In genomic region chr2:27895648-27896047, GRCm38 (mm10) we compare ENCODE assay signal across 16 mouse cellular contexts. TPM values are rescaled to one million over a fixed set of nuclear protein-coding genes. Genes with fewer than 3 reads are reported as not detected.
"Had no signal": no experiment of that assay in that cellular context is flagged by ENCODE, and none has a peak within 500 bp of the region (broad histone marks: within the 10 kb centered on the region; RNA-seq: fewer than 3 reads in every experiment).

No protein-coding gene starts in this region.

- H3K27me3 ChIP-seq: liver, embryonic 13.5 days; lung, embryonic 15.5 days had no signal

- H3K27ac ChIP-seq: left cerebral cortex, adult 2 months; liver, embryonic 13.5 days; lung, embryonic 15.5 days; macrophage had no signal

- H3K9ac ChIP-seq: liver, embryonic 13.5 days; liver, postnatal 0 days; lung, embryonic 15.5 days had no signal

- H3K36me3 ChIP-seq: liver, embryonic 13.5 days; lung, embryonic 15.5 days had no signal

- ATAC-seq: liver, postnatal 0 days; midbrain, embryonic 16.5 days had no signal

- H3K4me1 ChIP-seq: megakaryocyte, embryonic 14.5 days had no signal

- DNase-seq: kidney, postnatal 14 days; liver, embryonic 13.5 days; liver, postnatal 0 days; lung, postnatal 14 days; retina, postnatal 1 day; right cerebral cortex, postnatal 4 days; spleen, adult 18-20 months; thymus, adult 18-20 months; thymus, postnatal 14 days had no signal

- H3K4me3 ChIP-seq: left cerebral cortex, adult 2 months; liver, embryonic 13.5 days; lung, embryonic 15.5 days; megakaryocyte, embryonic 14.5 days had no signal

- H3K9me3 ChIP-seq: liver, embryonic 13.5 days; lung, embryonic 15.5 days; megakaryocyte, embryonic 14.5 days had no signal

- H3K4me2 ChIP-seq: liver, embryonic 13.5 days; lung, embryonic 15.5 days; midbrain, embryonic 11.5 days had no signal

RNA-seq across cellular contexts. Expression of gene Col5a1, which starts 9.4 kb away (rescaled TPM):
- total RNA-seq: neutrophil, adult 5-6 weeks had no signal
